Mouse (Mus musculus) frontal cortex, adult (tissue): ENCODE data around the gene Kcnj14.
A peak's percentile ranks its signal among the peaks of the same experiment; 100 is the strongest.

Source experiments
- ATAC-seq: cut with Nextera tagmentation; 2 replicates; pipeline ENCODE4 v1.9.2; 2017; ENCODE audit warnings: mild to moderate bottlenecking, moderate library complexity, mixed read lengths; ENCODE audit not compliant: low TSS enrichment

Gene Kcnj14

DNA sequence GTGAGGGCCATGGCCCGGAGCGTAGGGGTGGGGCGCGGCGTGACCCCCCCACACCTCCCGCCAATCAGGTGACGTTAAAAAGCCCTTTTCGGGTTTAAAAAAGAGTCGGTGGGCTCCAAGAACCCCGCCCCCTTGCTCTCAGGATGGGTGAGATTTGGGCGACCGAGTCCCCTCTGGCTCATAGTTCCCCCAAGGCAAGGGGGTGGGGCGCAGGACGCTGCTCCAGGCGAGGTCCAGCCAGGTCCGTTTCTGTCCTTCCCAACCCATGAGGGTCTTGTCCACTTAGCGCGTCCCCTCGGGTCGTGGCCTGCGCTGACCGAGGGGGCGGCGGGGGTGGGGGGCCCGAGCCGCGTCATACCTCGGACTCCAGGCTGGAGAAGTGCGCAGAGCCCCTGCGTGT, 7.8 kb upstream of the Kcnj14 start:
- no peak for ATAC-seq

DNA sequence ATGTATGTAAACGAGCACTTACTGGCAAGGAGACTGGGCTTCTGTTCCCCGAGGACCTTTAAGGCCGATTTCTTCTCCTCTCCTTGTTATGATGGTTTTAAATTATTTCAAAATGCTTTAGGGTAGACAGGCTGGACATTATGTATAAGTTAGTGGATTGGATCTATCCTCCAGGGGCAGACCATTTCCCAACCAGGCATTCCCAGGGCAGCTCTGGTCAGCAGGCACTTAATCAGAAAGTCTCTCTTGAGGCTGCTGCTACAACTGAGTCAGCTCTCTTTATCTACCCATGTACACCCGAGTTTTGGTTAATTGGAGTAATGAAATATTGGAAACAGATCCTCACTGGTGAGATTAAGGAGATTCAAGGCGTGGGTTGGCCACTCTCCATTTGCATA, 6.5 kb upstream of the Kcnj14 start:
- ATAC-seq: no peak

DNA sequence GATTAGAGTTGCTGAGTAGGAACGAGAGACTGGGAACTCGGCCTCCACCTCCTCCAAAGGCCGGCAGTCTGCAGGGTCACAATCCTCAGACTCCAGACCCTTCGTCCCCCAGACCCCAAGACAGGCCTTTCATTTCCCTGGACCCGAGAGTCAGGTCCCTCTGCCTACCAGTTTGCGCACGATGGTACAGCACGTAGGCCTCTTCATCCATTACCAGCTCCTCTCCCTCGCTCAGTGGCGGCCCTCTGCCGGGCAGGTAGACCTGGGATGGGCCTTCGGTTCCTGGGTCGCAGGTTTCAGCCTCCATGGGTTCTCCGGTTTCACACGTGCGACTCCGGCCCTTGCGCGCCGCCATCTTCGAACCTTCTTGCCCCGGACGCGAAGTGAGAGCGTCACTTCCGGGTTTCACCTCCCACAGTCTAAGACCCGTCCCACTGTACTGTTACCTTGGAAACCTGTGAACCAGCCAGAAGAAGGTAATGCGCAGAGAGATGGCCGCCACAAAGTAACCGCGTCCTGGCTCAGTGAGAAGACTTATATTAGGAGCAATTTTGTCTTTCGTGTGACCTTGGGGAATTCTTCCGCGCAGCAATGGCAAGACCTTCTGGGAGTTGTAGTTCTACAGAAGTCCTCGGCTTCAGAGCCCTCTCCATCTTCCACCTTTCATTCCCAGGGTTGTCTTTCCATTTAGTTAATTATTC, 6.0 kb upstream of the Kcnj14 start, which contains the start of gene Grwd1:
Grwd1 (minus strand) TSS at position 518 of the 701 bp plus-strand sequence.
- ATAC-seq: peak; percentile 78

DNA sequence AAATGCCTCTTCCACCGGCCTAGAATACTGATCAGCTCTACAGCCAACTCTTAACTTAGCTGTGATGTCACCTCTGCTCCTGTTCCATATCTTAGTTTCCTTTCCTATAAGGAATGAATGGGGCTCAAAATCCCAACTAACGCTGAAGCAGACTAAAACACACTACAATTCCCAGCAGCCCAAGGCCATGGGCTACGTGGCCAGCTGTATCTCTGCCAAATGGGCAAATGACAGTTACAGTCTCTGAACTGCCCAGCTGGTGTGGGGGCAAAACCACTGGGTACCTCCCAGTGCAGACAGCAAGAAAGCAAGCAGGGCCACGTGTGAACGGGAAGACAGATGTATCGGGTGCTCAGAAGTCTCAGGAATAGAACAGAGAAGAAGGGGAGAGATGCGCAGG, 2.0 kb upstream of the Kcnj14 start:
- ATAC-seq: no peak

DNA sequence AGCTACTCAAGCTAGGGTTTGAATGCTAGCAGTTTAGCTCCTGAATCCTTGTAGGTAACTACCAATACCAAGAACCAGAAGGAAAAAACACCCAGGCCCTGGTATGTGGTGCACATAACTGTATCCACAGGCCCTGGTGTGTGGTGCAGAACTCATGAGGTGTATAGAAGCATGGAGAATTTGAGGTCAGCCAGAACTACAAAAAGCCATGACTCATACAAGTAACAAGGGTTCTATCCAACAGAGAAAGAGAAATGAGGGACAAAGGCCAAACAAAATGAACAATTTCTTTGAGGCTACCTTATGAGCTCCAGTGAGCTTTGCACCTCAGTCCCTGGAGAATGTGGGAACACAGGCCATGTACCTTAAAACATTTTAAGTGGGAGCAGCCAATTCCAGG, 3.7 kb downstream of the Kcnj14 start:
- no peak for ATAC-seq

DNA sequence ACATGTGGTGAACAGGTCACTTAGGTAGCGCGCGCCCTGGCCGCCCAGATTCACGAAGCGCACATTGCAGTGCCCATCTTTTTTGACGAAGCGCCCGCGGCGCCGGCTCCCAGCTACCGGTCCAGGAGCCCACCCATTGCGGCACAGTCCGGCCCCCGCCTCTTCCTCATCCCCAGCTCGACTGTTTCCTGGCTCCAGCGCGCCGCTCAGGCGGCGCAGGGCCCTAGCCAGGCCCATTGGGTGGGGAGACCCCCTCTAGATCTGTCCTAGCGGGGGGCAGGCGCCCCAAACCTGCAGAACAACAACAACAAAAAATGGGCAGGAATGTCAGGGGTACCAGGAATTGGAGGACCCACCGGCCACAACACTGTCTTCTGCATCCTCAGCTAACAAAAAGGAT, 4.7 kb downstream of the Kcnj14 start:
- ATAC-seq: no peak

DNA sequence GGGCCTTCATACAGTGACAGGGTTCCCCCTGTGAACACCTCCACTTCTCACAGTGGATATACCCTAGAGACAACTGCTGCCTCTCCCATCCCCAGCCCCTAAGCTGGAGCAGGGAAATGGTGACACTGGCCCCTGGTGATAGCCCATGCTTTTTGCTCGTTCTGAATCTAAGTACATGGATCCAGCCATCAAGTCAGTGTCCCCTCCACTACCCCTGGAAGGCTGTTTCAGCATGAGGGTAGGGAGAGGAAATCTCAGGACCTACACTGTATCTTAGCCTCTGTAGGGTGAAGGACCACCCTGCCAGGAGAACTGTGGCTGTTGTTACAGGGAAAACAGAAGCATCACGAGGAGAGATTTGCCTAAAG, 8.6 kb downstream of the Kcnj14 start:
- no peak for ATAC-seq

DNA sequence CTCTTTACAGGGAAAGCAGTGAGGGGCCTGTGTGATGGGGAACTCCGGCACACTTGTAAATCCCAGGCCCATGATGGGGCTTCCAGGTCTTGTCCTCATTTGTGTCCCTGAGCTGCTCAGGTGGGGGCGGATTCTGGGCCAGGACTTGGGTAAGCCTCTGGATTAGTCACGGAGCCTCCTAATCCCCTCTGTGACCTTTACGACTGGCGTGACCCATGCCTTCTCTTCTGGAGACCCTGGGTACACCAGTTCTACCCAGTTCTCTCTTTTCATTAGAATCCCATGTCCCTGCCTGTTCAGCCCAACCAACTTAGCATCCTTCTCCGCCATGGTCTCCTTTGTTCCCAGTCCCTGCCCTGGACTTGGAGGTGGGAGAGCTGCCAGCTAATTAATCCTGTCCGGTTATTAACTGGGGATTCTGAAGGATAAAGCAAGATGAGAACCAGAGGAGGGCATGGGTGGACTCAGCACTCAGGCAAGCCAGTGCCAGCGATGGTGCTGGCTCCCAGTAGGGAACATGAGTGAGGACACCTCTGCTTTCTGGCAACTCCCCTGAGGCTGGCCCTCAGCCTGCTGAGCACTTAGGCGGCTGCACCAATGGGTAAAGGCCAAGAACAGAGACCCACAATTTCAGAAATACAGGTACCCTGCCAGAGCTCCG, 9.1 kb downstream of the Kcnj14 start:
- no peak for ATAC-seq

DNA sequence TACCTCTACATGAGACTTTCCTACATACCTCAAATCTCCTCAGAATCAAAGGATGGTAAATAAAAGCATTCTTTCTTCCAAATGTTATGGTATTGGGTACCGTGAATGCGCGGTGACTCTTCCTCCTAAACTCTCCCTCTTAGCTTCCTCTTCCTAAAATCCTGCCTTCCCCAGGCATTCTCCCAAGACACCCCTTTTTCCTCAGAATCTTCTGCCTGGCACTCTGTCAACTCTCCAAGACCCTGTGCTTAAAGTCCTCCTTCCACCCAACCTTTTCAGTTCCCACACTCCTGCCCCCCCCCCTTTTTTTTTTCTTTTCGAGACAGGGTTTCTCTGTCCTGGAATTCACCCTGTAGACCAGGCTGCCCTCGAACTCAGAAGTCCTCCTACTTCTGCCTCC, 9.7 kb downstream of the Kcnj14 start:
- ATAC-seq: no peak

DNA sequence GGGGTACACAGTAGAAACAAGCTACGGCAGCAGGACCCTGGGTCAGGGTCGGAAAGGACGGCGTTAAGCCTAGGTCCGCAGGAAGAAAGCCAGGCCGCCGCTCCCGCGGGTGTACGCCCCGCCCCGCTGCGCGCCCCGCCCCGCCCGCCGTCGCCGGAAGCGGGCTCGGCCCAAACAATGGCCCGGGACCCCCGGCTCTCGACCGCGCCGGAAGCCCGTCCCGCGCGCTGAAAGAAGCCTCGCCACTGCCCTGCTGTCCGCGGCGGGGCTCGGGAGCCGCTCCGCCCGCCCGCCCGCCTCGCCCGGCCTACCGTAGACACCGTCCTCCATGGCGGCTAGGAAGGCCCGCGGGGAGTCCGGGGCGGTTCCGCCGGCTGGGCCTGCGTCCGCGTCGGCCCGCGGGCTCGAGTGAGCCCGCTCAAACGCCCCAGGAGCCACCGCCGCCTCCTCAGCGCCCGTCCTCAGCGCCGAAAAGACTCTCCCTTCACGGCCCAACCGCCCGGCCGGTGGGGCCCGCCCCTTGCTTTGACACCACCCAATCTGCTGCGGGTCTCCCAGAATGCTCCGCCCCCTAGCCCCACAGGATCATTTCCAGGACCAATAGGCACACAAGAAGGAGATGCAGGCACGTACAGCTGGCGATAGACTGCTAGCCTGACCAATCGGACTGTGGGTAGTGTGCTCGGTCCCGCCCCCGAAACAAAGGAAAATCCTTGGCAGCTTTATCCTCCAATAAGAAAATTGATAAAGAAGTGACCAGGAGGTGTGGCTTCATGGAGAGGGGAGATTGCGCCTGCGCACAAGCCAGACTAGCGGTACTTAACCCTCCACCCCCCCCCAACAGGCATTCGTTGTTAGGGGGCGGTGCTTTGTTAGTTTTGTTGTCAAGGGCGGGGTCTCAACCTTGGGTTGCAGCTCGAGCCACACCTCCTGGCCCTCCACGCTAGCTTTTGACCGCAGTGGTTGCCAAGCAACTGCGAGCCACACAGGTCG, 10.5 kb downstream of the Kcnj14 start, which contains the start of gene Cyth2:
Cyth2 (minus strand) TSS at position 795 of the 993 bp plus-strand sequence.
- peak; percentile 94 for ATAC-seq

DNA sequence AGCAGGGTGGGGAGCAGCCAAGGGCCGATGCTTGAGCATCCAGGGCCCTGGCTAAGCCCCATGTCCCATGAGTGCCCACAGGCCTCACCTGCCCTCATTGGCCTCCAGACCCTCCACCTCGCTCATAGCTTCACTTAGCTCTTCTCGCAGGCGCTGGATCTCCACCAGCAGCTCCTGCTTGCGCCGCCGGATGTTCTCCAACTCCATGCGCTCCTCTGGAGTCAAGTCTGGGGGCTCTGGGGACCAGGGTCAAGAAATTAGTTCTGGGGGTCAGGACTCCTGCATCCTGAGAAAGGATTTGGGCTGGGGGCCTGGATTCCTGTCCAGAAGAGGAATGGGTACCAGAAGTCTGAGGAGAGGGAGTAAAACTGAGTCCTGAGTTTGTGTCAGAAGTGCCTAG, 11.7 kb downstream of the Kcnj14 start:
- ATAC-seq: no peak

DNA sequence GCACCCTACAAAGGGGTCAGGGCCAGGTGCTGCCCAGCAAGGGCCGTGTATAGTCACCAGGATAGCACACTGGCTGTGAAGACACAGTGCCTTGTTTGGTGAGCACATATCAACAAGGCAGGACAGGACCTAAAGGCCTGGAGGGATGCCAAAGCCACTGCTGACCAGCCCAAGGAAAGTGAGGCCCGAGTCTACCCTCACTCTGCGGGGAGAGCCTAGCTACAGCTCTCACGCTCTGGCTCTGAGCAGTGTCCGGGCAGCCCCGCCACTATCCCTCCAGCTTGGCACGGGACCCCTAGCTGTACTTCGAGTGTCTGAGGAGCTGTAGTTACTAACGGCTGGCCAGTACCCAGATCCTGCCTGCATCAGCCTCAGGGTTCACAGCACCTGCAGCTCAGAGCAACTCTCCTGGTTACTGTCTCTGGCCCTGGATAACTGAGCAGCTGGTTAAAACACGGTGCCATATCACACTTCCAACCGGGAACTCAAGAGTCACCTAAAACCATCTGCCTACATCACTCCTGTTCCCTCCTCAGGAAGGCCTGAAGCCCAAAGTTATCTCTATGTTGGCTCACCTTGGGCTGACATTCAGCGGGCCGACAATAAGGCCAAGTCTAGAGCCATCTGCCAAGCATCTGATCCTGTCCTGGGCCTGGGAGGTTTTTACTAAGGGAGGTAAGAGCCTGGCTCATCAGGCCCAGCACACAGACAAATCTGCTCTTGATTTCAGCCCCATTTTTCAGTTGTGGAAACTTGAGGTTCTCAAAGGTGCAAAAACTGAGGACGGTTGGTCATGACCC, 15.1 kb downstream of the Kcnj14 start:
- ATAC-seq: no peak

DNA sequence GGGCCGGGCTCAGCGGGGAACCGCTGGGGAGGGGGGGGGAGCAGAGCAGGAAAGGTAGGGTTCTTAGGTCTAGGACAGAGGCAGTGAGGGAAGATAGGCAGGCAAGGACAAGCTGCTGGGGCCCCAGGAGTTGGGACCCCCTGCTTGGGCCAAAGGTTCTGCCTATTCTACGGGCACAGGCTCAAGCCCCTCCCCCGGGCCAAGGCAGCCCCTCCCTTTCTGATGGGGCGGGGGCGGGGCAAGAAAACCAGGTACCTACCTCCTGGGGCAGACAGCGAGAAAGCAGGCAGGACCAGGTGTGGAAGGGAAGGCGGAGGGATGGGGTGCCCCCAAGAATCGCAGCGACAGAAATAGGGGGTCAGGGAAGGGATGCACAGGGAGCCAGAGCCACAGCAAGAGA, 16.1 kb downstream of the Kcnj14 start:
- ATAC-seq: no peak

DNA sequence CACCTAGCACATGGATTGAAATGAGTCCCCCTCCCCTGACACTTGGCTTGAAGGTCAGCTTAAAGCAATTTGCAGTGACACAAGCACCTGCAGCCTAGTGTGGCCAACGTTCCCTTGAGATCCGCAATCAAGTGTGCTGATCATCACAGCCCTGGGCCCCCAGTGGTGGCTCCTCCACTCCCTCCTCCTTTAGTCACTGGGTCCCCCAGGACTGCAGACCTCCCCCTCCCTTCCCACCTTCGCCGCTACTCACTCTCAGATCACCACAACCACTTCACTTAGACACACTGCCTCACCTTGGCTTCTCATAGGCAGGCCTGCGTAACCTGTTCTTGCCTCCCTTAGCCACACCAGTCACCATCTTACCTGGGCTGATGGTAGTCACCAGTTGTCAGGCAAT, 18.6 kb downstream of the Kcnj14 start:
- no peak for ATAC-seq

DNA sequence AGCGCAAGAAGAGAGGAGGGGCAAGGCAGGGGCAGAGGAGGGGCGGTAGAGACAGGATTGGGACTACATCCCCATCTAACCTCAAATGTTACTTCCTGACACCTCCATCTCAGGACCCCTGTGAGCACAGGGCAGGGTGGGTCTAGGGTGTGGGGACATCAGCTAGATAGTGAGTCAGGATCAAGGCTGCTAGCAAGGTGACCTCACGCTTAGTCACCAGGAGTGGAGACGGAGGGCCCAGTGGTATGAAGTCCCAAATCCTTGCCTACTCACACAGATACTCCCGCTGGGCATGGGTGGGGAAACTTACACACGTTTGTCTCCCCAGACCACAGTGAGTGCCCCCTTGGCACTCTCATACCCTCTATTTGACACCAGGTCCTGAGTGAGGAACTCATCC, 22.0 kb downstream of the Kcnj14 start:
- ATAC-seq: no peak

DNA sequence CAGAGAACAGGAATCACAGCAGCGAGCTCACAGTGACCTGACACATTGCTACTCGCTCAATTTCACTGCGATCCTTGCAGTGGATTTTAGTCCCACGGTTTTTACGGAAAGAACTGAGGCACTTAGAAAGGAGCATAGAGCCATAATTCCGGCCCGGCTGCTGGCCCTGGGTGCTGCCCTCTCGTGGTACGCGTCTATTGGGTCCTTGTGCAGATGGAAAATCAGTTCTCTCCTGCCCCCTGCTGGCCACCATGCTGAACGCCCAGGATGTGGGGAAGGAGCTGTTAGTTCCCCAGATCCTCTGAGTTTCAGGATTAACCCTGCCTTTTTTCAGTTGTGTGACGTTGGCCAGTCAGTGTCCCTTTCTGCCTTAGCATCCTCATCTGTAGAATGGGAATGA, 23.2 kb downstream of the Kcnj14 start:
- peak; percentile 60 for ATAC-seq

DNA sequence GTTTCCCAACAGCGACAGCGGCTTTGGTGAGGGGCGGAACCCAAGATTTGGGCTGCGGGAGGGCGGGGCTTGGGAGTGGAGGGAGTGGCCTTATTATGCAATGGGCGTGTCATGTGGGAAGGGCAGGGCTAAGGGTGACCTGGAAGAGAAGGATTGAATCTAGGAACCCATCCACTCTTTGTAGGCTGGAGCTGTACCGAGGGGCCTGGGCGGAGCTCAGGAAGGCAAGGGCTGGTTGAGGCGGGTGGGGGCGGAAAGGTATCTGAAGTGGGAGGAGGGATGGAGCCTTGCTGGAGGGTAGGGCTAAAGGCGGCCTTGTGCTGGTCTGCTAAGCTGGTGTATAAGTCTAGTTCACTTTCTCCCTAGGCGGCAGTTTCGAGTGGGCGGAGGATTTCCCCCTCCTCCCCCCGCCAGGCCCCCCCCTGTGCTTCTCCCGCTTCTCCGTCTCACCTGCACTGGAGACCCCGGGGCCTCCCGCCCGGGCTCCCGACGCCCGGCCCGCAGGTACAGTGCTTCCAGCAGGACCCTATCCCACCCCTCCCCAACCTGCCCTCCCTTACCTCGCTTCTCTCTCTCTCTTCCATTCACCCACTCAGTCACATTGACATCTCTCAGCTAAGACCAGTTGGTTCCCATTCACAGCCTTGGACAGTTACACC, 23.9 kb downstream of the Kcnj14 start:
- no peak for ATAC-seq

DNA sequence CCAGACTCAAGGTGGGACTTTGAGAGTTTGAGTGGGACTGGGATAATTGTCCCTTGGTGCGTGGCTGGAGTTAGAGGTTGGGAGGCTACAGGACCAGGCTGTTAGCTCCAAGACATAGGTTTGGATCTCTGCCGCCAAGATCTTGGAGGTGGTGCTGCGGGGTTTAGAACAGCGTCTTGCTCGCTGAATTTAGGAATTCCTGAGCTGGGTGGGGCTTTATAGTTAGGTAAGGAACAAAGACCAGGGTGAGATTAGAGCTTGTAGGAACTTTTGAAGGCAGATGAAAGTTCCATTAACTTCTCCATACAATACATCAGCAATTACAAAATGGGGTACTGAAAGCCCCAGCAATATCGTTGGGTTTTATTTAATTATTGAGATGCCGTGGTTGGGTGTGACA, 24.6 kb downstream of the Kcnj14 start:
- ATAC-seq: no peak

DNA sequence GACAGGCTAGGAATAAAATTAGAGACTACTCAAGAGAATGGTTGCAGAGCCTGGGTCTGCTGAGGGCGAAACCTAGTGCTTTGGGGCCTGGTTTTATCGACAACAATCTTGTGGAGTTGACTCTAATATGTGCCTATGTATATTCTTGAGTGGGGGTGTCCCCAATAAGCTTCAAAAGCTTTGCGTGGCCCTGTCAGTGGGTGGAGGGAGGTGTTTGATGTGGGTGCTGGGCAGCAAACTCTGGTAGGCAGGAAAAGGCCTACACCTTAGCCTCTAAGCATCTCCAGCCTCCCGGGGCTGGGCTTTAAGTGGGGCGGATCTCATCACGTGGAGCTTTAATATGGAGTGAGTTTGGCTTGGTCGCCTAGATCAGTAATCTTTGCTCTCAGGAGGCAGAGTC, 25.7 kb downstream of the Kcnj14 start:
- ATAC-seq: no peak

DNA sequence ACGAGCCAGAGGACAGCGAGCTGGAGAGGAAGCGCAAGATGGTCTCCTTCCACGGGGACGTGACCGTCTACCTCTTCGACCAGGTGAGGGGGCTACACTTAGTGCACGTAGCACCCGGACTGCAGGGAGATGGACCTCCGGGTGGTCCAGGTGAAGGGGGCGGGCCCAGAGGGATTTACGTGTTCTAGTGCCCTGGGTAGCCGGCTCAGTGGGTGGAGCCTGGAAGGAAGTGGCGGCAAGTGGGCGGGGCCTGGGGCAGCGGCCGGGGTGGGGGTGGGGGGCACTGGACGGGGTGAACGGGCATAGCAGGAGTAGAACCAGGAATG, 26.1 kb downstream of the Kcnj14 start:
- no peak for ATAC-seq
